Mouse (Mus musculus) cortical plate, adult 2 months (tissue): Measurements from ENCODE around the gene Eaf1. TPM values are rescaled to one million over a fixed set of nuclear protein-coding genes. Genes with fewer than 3 reads are reported as not detected.

Source experiments
- H3K27ac ChIP-seq: fragments of 200-500 bp; 2 replicates; pipeline ENCODE4 v1.5.1; 2012; ENCODE audit warnings: low read length, control low read depth, inconsistent platforms; ENCODE audit not compliant: insufficient read depth
- H3K4me1 ChIP-seq: fragments of 200-500 bp; 2 replicates; pipeline ENCODE4 v1.6.1; 2011; ENCODE audit warnings: low read length; ENCODE audit not compliant: control insufficient read depth, insufficient read depth
- H3K4me3 ChIP-seq: fragments of 200-500 bp; 2 replicates; pipeline ENCODE4 v1.5.1; 2011; ENCODE audit warnings: mild to moderate bottlenecking, low read length, control low read depth; ENCODE audit not compliant: insufficient read depth
- CTCF ChIP-seq: fragments of 200-500 bp; IDR thresholded peaks from 2 replicates; pipeline ENCODE4 v1.5.1; 2011; ENCODE audit warnings: mild to moderate bottlenecking, control low read depth, low read length; ENCODE audit not compliant: insufficient read depth; ENCODE audit errors: extremely low read depth
- POLR2A ChIP-seq: fragments of 200-500 bp; IDR thresholded peaks from 2 replicates; pipeline ENCODE4 v1.6.1; 2011; ENCODE audit warnings: mild to moderate bottlenecking, low read length, control low read depth; ENCODE audit not compliant: insufficient read depth; ENCODE audit errors: extremely low read depth
- polyA plus RNA-seq: library from polyadenylated mRNA; depleted of rRNA; stranded (reverse); fragments of >200 nt; gene quantifications from 2 replicates; pipeline ENCODE4 v1.2.3, GENCODE M21; 2012; rRNA removed

The Eaf1 gene
- polyA plus RNA-seq, 1 experiment = 11.5 TPM

GRCm38 (mm10) chr14:31537298-31537697 lies 43.1 kb downstream of the Eaf1 start:
- no peak for TF ChIP-seq POLR2A
- TF ChIP-seq CTCF = no peak
- H3K4me3 ChIP-seq = no peak overlapping the region
- no peak overlapping the region for H3K27ac ChIP-seq
- H3K4me1 ChIP-seq = no peaks in the 10 kb centered on the region

GRCm38 (mm10) chr14:31543885-31544442 lies 49.8 kb downstream of the Eaf1 start:
- TF ChIP-seq POLR2A = no peak
- no peak for TF ChIP-seq CTCF
- no peak overlapping the region for H3K4me3 ChIP-seq
- no peak overlapping the region for H3K27ac ChIP-seq
- no peaks in the 10 kb centered on the region for H3K4me1 ChIP-seq

GRCm38 (mm10) chr14:31555021-31555420 lies 60.8 kb downstream of the Eaf1 start:
- no peaks in the 10 kb centered on the region for H3K4me1 ChIP-seq
- no peak overlapping the region for H3K4me3 ChIP-seq
- TF ChIP-seq POLR2A (no peak), CTCF (no peak)
- no peak overlapping the region for H3K27ac ChIP-seq

- no peak overlapping the region for H3K27ac ChIP-seq
- no peak overlapping the region for H3K4me3 ChIP-seq
- no peak for TF ChIP-seq CTCF
- TF ChIP-seq POLR2A = no peak
- H3K4me1 ChIP-seq = no peaks in the 10 kb centered on the region
These were observed 61.8 kb downstream of the Eaf1 start for GRCm38 (mm10) chr14:31555963-31556434.

GRCm38 (mm10) chr14:31556526-31557260 lies 62.5 kb downstream of the Eaf1 start:
- H3K4me1 ChIP-seq = no peaks in the 10 kb centered on the region
- TF ChIP-seq CTCF (no peak), POLR2A (no peak)
- H3K27ac ChIP-seq = no peak overlapping the region
- no peak overlapping the region for H3K4me3 ChIP-seq

GRCm38 (mm10) chr14:31557273-31557672 lies 63.1 kb downstream of the Eaf1 start:
- Histone ChIP-seq H3K4me3 (no peak overlapping the region), H3K4me1 (no peaks in the 10 kb centered on the region), H3K27ac (no peak overlapping the region)
- TF ChIP-seq CTCF (no peak), POLR2A (no peak)

GRCm38 (mm10) chr14:31557784-31558183 lies 63.6 kb downstream of the Eaf1 start:
- no peak overlapping the region for H3K27ac ChIP-seq
- TF ChIP-seq POLR2A (no peak), CTCF (no peak)

GRCm38 (mm10) chr14:31559216-31559615 lies 65.0 kb downstream of the Eaf1 start:
- Histone ChIP-seq H3K4me3 (no peak overlapping the region), H3K4me1 (no peaks in the 10 kb centered on the region), H3K27ac (no peak overlapping the region)
- TF ChIP-seq POLR2A = no peak
- no peak for TF ChIP-seq CTCF

More at GRCm38 (mm10) chr14:31557784-31558183, 63.6 kb downstream of the Eaf1 start:
- Histone ChIP-seq H3K4me1 (no peaks in the 10 kb centered on the region), H3K4me3 (no peak overlapping the region)

Other genes with a start within 250 kb of the Eaf1 start
- gene Phf7, start 243.1 kb upstream of the Eaf1 start, polyA plus RNA-seq = 5.3 and 7.6 TPM in 2 replicates
- gene Bap1, start 242.9 kb upstream of the Eaf1 start, polyA plus RNA-seq = 140 and 143 TPM in 2 replicates
- gene Dnah1, start 170.5 kb upstream of the Eaf1 start, polyA plus RNA-seq = 6.0 and 6.5 TPM in 2 replicates
- 31.2 and 32.4 TPM in 2 replicates for gene Capn7, start 157.8 kb upstream of the Eaf1 start, polyA plus RNA-seq
- gene Sh3bp5, start 58.3 kb upstream of the Eaf1 start, polyA plus RNA-seq = 43.8 and 55.2 TPM in 2 replicates
- gene Mettl6, start 641 bp downstream of the Eaf1 start, polyA plus RNA-seq = 18.4 and 18.8 TPM in 2 replicates
- 0.84 and 0.91 TPM in 2 replicates for gene Colq, start 96.9 kb downstream of the Eaf1 start, polyA plus RNA-seq
- not detected in 2 replicates for gene Gm49387, start 146.5 kb downstream of the Eaf1 start, polyA plus RNA-seq
- 15.7 and 19.6 TPM in 2 replicates for gene Btd, start 146.6 kb downstream of the Eaf1 start, polyA plus RNA-seq
- gene Hacl1, start 146.9 kb downstream of the Eaf1 start, polyA plus RNA-seq = 11.2 and 11.3 TPM in 2 replicates